Mouse (Mus musculus) heart, postnatal 0 days (tissue): ENCODE measurements around the gene Otud3.

Source experiments
- CTCF ChIP-seq: IDR thresholded peaks from 2 replicates; pipeline ENCODE4 v1.5.1; 2016; ENCODE audit warnings: antibody characterized with exemption, control low read depth, low read depth
- EP300 ChIP-seq: IDR thresholded peaks from 2 replicates; pipeline ENCODE4 v1.6.1; 2016; ENCODE audit warnings: antibody characterized with exemption, low read depth

DNA sequence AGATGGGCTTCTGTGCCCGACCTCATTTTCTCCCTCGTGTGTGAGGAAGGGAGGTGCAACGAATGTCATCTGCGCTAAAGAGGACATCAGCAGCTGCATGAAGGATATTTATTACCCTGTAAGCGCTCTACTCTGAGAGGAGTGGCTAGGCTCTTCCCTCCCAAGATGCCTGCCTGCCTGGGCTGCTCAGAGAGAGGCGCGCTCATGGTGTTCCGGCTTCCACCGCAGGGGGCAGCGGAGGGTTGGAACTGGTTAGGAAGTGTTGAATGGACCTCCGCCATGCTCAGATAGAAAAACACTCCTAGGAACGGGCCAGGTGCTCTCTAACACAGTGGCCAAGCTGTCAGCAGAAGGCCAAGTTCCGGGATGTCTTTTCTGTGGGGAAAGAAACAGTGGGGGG is 54.0 kb downstream of the Otud3 start:
- peak; percentile 61 for TF ChIP-seq CTCF
- no peak for TF ChIP-seq EP300
